Mouse (Mus musculus) neutrophil, adult 5-6 weeks (primary cell): ENCODE measurements around the gene Brat1. TPM values are rescaled to one million over a fixed set of nuclear protein-coding genes. Genes with fewer than 3 reads are reported as not detected.

Experiments used
- ATAC-seq: fragments of 151-379, 151-347 bp; 2 replicates; pipeline ENCODE4 v1.8.0; 2017; ENCODE audit warnings: mild to moderate bottlenecking, moderate TSS enrichment; ENCODE audit not compliant: insufficient number of reproducible peaks, poor library complexity, low FRiP score, severe bottlenecking; ENCODE audit errors: extremely low read depth
- total RNA-seq: library from RNA; stranded (forward); fragments of 200-1000 nt; gene quantifications from 2 replicates; pipeline ENCODE4 v1.2.3, GENCODE M21; 2017

The Brat1 gene
- total RNA-seq, 1 experiment from 2014 or later = 23.6 TPM

DNA sequence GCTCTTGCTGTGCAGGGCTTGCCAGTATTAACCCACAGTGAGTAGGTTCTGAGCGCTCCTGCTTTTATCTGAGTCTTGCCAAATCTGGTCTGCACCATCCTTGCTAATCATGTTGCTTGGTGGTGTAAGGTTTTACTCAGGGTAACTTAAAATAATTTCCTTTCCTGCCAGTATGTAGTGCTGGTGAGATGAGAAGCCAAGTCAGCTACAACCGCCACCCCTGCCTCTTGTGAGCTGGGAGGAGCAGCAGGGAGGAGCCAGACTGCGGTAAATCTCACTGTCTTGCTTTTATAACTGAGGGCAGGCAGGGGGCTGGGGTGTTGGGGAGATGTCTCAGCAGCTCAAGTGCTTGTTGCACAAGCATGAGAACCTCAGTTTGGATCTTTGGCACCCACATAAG lies 16.4 kb upstream of the Brat1 start:
- ATAC-seq = no peak

DNA sequence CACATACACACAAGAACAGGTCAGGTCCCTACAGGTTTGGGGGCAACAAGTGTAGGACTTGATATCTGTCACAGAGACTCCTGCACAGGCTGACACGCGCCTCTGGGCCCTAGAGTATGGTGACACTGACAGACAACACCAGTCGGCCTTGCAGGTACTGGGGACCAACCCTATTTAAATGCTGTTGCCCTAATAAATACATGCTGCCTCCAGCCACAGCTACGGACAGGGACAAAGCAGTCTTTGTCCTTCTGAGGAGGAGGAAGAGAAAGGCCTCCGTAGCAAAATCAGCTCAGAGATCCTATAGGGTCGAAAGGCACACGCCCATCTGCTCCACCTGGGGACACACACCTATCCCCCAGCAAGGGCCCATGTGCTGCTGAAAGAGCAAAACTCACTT lies 8.8 kb upstream of the Brat1 start:
- ATAC-seq = no peak

DNA sequence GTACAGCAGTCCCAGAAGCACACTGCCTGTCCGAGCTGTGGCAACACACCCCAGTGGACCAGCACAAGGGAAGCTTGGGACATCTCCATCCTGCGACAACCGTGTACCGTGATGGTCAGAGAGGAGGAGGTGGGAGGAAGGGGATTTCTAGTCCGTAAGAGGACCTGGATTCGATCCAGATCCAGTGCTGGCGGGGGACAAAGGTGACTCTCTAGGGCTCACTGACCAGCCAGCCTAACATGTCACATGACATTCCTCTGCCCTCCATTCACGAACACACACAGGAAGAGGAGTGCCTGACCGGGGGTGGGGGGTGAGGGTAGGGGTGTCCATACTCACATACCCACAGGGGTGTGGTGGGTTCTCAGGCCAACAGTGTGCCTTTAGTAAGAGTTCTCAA lies 5.0 kb upstream of the Brat1 start:
- no peak for ATAC-seq

DNA sequence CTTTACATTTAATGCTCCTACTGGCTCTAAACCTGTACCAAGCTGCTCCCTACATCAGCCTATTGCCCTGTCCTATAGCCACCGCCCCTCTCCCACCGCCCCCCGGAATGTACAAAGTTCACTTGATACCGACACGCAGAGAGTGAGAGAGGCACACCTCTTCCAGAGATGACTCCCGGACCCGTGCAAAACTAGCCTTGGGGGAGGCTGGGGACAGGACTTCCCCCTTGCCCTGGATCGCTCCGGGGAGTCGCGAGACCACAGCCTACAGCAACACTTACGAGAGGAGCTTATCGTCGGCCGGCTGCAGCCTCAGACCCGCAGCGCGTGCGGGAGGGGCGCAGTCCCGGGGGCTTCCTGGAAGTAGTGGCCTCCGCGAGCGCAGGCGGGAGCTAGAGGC lies 3.1 kb upstream of the Brat1 start:
- ATAC-seq = no peak

DNA sequence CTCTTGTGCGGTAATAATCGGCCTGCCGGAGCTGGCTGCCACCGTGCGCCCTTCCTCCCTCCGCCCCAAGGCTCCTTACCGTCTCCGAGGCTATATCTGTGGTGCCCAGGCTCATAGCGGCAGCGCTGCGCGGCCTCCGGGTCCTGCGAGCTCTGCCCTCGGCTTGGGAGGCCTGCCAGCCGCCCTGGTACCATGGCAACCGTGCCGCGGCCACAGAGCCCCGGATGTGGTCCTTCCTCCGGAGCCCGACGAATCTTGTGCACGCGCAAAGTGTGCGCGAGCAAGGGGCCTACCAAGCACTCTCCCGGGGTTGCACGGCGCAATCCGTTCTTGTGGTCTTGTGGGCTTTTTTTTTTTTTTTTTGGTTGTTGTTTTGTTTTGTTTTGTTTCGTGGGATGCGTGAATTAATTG lies 2.7 kb upstream of the Brat1 start, which contains the start of gene Iqce:
TSS of gene Iqce (minus strand) at position 276 of the 411 bp plus-strand sequence.
- ATAC-seq = peak; percentile 46

DNA sequence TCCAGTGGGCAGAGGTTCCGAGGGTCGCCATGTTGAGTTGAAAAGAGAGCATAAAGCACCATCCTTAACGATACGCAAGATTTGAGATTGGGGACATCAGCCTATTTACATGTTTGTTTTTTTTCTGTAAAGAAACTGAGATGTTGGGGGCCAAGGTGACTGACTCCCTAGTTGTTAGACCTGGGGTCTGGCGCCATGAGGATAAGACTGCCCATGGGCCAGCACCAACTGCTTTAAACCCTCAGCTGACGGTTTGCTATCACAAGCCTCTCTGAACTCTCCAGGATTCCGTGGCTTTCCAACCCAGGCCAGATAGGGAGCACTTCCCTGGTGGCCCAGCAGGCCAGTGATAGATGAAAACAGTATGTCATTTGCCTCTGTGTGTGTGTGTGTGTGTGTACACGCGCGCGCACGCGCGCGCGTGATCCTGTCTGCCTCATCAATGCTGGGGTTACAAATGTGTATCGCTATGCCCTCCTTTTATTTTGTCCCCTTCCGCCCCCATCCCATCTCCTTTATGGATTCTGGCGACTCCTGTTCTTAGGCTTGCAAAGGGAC lies 2.1 kb upstream of the Brat1 start:
- ATAC-seq = no peak

DNA sequence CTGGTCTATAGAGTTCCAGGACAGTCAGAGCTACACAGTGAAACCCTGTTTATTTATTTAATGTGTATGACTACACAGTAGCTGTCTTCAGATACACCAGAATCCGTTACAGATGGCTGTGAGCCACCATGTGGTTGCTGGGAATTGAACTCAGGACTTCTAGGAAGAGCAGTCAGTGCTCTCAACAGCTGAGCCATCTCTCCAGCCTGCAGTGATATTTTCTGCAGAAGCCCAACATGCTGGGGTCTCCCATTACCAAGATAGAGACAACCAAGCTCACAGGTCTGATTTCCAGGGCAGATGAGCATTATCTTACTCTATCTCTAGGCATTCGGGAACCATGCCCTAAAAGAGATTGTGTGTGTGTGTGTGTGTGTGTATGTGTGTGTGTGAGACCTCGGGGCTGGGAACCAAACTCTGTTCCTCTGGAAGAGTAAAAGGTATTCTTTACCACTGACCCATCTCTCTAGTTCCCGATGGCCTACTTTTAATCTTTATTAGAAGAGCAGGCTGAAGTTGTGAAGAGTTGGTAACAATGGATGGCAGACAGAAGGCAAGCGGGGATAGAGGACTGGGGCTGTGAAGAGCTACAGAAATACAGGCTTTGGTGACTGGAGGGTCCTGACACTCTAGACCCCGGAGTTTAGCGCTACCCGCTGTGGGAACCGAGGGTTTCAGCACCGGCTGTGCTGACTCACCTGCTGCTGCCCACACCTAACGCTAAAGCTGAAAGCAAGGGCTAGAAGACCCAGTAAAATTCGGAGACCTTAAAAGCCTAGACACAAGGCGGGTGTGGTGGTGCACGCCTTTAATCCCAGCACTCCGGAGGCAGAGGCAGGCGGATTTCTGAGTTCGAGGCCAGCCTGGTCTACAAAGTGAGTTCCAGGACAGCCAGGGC lies 1.1 kb upstream of the Brat1 start:
- ATAC-seq = no peak

DNA sequence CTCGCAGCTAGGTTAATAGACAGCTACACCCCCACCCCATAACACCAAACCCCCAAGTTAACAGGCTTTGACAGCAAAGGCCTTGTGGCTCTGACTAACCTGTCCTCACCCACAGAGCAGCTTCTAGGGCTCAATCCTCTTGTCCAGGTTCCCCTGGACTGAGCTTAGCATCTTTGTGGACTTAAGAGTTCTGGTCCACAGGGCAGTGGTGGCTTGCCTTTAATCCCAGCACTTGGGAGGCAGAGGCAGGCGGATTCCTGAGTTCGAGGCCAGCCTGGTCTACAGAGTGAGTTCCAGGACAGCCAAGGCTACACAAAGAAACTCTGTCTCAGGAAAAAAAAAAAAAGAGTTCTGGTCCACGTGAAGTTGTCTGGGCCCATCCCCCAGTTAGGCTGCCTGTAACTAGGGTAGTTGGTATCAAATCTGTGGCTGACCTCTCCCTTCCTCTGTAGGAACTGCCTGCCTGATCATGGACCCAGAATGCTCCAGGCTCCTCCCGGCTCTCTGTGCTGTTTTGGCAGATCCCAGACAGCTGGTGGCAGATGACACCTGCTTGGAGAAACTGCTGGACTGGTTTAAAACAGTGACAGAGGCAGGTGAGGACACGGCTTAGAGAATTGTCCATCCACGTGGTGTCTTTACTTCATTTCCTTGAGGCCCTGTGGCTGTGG lies 825 bp downstream of the Brat1 start:
- no peak for ATAC-seq

DNA sequence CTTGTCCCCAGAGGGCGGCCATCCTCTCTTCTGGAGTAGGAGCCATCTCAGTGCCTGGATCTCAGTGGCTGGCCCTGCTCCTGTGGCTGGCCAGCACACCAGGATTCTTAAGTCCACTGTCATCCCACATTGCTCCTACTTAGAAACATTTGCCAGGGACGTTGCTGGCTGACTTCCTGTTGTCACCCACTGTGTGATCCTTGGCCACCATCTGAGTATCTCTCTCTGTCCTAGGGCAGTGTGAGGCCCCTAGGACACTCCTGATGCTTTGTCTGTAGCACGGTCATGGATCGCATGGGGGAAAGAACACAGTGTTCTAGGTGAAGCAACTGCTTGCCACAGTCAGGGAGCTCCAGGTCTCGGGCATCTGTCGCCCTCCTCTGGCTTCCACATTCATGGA lies 5.5 kb downstream of the Brat1 start:
- no peak for ATAC-seq

DNA sequence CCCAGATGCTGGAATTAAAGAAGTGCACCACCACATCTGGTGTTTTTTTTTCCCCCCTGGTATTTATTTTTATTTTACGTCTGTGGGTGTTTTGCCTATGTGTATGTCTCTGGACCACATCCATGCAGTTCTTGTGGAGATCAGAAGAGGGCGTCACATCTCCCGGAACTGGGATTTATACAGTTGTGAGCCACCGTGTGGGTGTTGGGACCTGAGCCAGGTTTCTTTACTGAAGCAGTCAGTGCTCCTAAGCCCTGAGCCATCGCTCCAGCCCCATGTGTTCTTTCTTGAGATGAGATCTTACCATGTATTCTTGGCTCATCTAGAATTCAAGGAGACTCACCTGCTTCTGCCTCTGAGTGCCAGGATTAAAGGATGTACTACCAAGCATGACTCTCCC lies 6.2 kb downstream of the Brat1 start:
- ATAC-seq = no peak

DNA sequence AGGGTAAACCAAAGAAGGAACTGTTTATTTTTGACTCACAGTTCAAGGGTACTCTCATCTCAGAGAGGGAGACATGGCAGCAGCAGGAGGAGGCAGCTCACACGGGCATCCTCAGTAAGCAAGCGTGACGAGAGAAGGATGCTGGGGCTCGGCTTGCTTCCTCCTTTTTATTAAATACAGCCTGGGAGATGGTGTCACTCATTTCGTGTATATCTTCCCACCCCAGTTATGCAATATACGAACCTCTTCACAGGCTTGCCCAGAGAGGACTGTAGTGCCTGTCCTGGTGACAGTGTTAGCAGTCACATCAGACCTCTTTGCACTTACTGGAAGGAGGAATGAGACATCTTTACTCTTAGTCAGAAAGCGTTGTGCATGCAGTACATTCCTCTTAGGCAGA lies 16.0 kb downstream of the Brat1 start:
- no peak for ATAC-seq

DNA sequence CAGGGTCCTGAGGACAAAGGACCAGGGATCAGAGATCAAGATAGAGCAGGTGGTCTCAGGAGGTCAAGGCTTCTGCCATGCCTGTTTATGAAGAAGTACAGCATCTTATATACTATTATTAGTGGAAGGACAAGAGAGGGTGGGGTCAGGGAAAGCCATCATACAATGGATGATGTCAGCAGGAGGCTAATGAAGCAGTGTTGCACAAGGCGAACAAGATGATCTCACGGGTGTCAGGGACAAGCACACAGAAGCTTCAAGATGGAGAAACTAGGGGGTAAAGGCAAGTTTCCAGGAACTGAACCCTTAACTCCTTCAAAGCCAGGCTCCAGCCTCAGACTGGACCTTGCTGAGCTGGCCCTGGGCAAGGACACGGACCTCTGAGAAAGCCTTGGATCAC lies 17.3 kb downstream of the Brat1 start:
- ATAC-seq = no peak

DNA sequence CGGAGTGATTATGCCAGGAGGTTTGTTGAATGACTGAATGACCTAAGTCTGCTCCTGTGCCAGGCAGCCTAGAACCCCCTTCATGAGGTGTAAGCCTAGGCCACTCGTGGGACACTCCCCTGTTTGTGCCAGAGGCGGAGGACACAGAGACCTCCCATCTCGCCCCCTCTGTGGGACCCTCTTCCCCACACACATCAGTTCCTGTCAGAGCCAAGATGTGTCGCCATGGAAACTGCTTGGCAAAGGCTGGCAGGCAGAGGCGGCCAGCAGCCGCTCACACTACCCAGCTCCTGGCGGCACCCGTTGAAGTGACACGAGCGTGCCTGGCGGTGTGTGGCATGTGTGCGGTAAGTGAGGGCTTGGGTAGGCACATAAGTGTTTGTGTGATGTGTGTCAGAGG lies 19.0 kb downstream of the Brat1 start, which contains the start of gene Amz1:
TSS of gene Amz1 (plus strand) at position 306 of the 400 bp plus-strand sequence.
- no peak for ATAC-seq

DNA sequence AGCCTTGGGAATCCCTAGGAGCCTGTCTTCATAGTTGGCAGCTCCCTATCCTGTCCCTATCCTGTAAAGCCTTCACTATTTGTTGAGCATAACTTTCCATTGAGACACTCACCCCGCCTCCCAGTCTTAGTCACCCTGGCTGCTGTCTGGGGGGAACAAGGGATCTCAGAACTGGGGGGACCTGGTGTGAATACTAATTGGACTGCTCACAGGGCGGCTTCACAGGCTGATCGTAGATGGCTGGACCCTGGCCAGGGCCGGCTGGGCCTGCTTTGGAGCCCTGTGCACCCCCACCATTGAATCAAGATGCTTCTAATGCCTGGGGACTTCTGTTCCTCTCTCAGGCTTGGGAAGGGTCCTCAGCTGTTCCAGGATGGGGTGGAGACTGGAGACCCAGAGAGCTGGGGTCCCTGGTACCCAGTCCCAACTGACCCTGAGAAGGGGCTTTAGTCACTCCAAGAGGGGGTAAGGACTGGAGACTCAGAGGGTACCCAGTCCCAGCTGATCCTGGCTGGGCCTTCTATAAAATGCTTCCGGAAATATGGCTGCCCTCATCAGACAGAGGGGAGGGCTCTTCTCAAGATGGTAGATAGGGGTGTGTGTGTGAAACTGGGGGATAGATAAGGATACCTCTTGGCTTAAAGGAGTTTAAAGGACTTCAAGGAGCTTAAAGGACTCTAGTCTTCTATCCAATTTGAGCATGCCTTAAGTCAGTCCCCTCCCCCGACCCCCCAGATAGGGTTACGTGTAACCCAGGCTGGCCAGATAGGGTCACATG lies 21.4 kb downstream of the Brat1 start:
- ATAC-seq = no peak

DNA sequence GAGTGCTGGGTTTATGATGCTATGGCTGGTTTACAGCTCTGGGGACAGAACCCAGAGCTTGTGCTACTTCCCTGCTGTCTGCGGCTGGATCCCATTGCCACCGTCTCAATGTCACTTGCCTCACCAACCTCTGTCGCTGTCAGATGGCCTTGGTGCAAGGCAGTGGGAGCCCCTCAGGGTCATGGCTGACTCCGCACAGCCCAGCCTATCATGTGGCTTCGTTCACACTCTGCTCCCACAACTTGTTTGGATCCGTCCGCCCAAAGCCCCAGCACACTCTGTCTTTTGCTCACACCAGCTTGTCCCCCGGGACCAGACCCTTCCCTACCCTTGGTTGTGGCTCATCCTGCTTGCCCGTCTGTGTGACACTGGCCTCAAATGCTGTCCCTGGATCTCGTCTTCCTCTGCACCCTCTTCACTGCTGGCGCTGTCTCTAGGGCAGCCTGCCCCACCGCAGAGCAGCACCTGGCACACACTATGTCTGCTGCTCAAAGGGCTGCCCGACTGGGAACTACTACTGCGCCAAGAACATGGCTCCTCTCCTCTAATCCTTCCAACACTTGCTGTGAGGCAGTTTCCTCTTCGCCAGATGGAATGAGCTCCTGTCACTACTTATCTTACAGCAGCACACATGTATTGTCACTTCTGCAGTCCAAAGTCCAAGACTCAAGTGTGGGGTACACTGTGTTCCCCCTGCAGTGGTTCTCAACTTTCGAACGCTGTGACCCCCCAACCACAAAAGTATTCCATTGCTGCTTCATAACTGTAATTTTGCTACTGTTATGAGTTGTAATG lies 22.3 kb downstream of the Brat1 start:
- ATAC-seq = no peak

DNA sequence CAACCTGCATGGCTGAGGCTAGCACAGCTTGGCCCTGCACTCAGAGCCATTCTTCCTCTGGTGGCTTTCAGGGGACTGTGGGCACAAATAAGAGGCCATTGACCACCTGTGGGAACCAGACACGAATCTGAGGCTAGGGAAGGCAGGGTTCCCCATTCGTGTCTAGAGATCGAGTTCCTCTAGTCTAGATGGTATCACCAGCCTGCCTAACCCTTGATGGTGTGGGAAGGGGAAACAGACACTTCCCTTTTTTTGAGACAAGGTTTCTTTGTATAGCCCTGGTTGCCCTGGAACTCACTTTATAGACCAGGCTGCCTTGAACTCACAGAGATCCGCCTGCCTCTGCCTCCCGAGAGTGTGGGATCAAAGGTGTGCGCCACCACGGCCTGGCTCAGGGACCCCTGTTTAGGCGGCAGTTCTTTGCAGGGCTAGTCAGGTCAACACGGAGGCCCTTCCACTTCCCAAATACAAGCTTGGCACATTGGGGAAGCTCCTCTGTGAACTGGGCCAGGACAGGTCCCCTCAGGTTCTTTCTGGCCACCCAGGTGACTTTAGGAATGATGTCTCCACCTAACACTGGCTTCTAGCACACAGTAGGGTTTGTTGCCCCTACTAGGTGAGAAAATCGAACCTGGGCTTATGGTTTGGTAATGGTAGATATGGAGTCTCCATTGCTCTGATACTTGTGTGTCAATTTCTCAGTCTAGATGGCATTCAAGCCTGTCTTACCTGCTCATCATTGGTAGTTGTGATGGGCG lies 26.4 kb downstream of the Brat1 start:
- peak; percentile 51; the same call in 1 of the 2 replicates for ATAC-seq

DNA sequence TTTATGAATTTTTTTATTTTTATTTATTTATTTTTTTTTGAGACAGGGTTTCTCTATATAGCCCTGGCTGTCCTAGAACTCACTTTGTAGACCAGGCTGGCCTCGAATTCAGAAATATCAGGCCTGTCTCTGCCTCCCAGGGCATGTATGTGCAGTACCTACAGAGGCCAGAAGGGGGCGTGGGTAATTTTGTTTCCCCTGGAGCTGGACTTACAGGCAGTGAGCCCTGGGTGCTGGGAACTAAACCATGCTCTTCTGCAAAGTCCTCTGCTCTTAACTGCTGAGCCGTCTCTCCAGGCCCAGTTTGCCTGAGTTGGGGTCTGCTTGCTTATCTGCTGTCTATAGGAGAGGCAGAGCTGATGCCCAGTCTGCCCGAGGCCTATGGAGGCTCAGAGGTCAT lies 27.4 kb downstream of the Brat1 start:
- ATAC-seq = no peak

DNA sequence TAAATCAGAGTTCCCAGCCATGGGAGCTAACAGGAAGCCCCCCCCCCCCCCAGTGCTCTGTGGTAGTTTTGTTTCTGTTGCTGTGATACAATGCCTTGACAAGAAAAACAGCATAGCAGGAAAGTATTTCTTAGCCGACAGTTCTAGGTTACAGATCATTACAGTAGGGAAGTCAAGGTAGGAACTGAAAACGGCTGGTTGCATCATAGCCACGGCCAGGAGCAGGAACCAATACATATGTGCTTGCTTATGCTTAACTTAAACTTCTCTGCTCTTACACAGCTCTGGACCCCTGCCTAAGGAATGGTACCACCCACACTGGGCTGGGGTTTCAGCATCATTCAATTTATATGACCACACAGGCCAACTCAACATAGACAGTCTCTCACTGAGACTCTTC lies 28.5 kb downstream of the Brat1 start:
- ATAC-seq = peak; percentile 77
